Mouse (Mus musculus) skeletal muscle tissue, adult 2 months (tissue): ENCODE results near the gene Vsnl1.

Experiments used
- DNase-seq: peaks from one replicate; pipeline ENCODE4 v3.0.0-alpha.2; 2012; ENCODE audit warnings: low read depth, low spot score

Vsnl1 gene

DNA sequence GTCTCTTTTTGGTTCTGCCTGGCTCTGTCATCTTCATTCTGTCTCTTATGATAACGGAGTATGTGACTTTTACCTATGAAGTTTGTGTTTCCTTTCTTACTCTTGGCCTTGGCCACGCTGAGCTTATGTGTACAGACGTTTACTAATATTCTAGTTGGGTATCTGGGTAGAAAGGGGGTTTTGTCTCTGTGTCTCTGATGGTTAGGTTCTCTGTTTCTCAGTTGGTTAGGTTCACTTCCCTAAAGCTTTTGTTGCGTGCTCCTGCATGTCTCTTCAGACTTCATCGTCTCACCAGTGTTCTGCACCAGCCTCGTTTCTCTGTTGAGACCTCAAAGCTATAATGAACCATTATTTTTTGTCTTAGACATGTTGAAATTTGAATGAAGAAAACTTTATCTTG, 159.2 kb downstream of the Vsnl1 start:
- no peak for DNase-seq

DNA sequence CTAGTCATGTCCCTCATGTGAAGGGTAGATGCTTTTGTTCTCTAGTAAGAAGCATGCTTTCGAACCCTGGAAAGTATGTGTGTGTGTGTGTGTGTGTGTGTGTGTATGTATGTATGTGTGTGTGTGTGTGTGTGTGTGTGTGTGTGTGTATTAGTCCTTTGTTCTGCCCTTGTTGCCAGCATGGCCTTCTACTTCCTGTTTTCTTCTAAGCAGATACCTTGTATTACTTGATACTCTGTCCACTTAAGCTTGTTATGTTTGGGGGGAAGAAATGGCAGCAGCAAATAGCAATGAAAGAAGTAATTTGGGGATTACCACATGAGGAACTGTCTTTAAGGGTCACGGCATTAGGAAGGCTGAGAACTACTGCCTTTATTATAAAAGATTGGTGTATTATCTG, 159.8 kb downstream of the Vsnl1 start:
- no peak for DNase-seq
